Mouse (Mus musculus): Measurements from ENCODE around the gene Mpig6b. TPM values are rescaled to one million over a fixed set of nuclear protein-coding genes. Genes with fewer than 3 reads are reported as not detected.

Mpig6b gene
- total RNA-seq, 2 experiments from 2014 or later: 0.61 to 0.74 TPM

- intact Hi-C loops (cut with DNase I): loop anchor here (1.0 to 2.0 kb wide), 2 partner anchors 22 to 37 kb away; partner anchors contain the start of gene Ddah2
- DNase-seq: no peak
These were observed 43.4 kb downstream of the Mpig6b start for GRCm38 (mm10) chr17:35022541-35023060.

- intact Hi-C loops (cut with DNase I): loop anchor here (1.0 to 2.0 kb wide), 4 partner anchors 23 to 84 kb away; partner anchors contain the start of genes Ddah2 and Ly6g6d
- DNase-seq: peak in 1 of 2 experiments; percentile 32
These were observed 44.0 kb downstream of the Mpig6b start for GRCm38 (mm10) chr17:35021842-35022477.

DNA sequence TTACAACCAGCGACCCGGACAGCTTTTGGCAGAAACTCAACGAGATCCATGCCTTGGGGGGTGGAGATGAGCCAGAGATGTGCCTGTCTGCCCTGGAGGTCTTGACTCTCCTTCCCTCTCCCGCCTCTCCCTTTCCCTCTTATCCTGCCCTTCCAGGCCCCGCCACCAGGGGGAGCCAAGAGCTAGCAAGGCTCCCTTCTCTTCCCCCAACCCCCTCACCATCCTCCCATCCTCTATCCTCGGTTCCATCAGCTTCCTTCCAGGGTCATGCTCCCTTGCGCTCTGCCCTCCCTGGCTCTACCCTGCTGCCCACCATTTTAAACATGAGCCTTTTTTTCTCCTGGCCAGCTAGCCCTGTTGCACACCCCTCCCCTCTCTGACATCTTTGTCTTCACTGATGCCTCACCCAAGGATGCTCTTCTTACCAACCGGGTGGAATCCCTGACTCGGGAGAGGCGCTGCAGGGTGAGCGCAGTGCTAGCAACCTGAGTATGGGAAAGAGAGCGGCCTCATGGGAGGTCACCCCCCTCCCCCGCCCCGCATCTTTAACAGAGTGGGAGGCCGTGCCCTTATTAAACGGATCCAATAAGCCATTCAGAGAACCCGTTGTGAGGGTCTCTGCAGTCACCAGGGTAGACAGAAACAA is 44.7 kb downstream of the Mpig6b start:
- intact Hi-C loops (cut with DNase I): loop anchor here (1.0 to 2.0 kb wide), 2 partner anchors 58 to 85 kb away; partner anchors contain the start of gene Ly6g6d
- peak; percentile 89 to 94 for DNase-seq

DNA sequence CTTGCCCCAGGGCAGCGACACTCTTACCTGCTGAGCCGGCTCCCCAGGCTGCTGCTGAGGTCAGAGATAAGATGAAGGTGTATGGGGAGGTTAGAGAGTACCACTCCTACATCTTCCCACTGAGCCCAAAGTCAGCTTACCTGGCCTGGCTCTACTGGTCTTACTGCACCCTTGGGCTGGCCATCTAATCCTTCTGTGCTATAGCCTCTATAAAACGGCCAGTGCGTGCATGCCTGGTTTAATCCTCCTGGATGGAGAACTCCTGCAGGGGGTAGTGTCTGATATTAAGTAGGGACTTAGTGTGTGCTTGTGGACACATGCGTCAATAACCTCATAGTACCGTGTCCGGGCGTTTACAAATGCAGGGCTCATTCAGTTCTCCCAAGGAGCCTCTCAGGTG is 45.4 kb downstream of the Mpig6b start:
- intact Hi-C loops (cut with DNase I): loop anchor here (2.0 kb wide), 1 partner anchor 58 kb away; the partner anchor contains the start of gene Ly6g6d
- no peak for DNase-seq

DNA sequence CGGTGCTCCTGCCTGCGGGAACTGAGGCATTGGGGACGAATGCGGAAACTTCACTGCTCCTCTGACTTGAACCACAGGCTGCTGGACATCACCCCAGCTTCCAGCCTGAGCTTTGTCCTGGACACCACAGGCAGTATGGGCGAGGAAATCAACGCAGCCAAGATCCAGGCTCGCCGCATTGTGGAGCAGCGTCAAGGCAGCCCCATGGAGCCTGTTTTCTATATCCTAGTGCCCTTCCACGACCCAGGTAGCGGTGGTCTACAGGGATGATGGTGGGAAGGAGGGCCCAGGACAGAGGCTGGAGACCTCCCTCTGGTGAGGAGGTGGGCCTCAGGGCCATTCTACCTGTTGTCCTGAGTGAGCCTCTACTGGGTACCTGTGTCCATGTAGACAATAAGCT is 46.1 kb downstream of the Mpig6b start:
- no peak for DNase-seq
- intact Hi-C loops (cut with DNase I): loop anchor here (2.0 kb wide), 1 partner anchor 59 kb away; the partner anchor contains the start of gene Ly6g6d

GRCm38 (mm10) chr17:35018171-35018570 is 47.8 kb downstream of the Mpig6b start:
- no peak for DNase-seq
- intact Hi-C loops (cut with DNase I): no loop called here

DNA sequence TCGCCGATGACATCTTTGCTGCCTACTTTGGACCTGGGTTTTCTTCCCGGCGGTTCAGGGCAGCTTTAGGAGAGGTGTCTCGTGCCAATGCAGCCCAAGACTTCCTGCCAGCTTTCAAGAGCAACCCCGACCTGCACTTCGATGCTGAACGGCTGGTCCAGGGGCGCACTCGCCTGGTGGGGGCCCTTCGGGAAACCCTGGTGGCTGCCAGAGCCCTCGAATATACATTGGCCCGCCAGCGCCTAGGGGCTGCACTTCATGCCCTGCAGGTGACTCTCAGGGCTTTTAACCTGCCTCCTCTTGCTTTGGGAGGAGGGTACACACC is 48.3 kb downstream of the Mpig6b start:
- no peak for DNase-seq
- intact Hi-C loops (cut with DNase I): no loop called here

DNA sequence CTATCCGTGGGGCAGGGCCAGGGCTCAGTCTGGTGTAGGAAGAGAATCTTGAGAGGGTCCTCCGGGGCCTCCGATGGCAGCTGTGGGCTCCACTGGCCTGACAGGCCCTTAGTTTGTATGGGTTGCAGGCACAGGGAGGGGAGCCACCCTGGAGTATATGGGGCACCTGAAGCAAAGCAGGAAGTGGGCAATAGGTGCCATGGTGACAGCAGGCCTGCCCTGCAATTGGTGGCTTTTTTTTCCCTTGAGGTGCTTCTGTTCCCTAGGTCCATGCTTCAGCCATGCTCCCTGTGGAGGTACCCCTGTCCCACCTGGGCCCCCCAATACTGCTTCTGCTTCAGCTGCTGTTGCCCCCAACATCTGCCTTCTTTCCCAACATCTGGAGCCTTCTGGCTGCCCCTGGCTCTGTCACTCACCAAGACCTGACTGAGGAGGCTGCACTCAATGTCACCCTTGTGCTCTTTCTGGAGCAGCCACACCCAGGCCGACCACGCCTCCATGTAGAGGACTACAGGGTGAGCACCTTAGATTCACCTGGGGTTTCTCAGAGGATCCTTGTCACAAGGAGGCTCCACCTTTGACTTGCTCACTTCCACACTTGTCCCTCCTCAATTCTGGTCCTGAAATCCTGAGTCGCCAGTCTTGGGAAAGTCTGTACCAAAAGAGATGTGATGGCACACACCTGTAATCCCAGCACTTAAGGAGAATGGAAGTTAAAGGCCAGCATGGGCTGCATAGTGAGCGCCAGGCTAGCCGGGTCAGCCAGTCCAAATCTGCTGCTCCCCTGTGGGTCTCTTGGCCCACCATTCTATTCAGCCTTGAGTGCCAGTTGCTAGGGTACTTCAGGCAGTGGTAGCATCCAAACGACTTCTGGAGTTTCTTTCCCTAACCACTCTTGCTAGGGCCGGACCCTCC is 48.9 kb downstream of the Mpig6b start:
- intact Hi-C loops (cut with DNase I): no loop called here

DNA sequence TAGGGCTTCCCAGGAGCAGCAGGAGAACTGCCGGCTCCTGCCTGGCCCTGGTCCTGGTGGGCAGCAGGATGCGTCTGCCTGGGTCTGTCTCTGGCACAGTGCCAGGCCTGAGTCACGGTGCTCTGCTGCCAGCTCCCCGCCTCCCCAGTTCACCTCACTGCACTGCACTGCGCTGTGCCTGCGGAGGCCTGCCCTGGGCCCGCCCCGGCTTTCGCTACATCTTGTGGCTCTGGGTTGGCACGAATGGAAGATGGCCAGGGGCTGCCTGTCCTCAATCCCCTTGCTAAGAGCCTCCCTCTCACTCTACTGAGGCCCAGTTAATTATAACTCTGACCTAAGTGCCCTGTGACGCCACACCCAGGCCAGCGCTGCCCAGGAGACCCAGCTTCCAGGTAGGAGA is 49.6 kb downstream of the Mpig6b start, which contains the start of gene Vwa7:
TSS of gene Vwa7 (plus strand) at position 204 of the 400 bp plus-strand sequence.
- intact Hi-C loops (cut with DNase I): no loop called here

More for the DNA sequence above, 48.9 kb downstream of the Mpig6b start:
- no peak for DNase-seq

GRCm38 (mm10) chr17:35015296-35015695 is 50.7 kb downstream of the Mpig6b start:
- DNase-seq: no peak
- intact Hi-C loops (cut with DNase I): no loop called here

More for the DNA sequence above, 49.6 kb downstream of the Mpig6b start, which contains the start of gene Vwa7:
- peak; percentile 41 to 54 for DNase-seq

- DNase-seq: no peak
- intact Hi-C loops (cut with DNase I): no loop called here
These were observed 52.8 kb downstream of the Mpig6b start for GRCm38 (mm10) chr17:35013221-35013620.

Other genes starting within 250 kb of the Mpig6b start
- gene Stk19, start 229.2 kb downstream of the Mpig6b start, total RNA-seq (2021): 10 to 100 TPM; 10.7 to 13.5 TPM
- 10 to 100 TPM; 17.5 to 18.2 TPM for gene Dxo, start 229.2 kb downstream of the Mpig6b start, total RNA-seq (2021)
- 10 to 100 TPM; 25.0 to 25.4 TPM for gene Skiv2l, start 216.0 kb downstream of the Mpig6b start, total RNA-seq (2021)
- gene Nelfe, start 215.8 kb downstream of the Mpig6b start, total RNA-seq (2021): 10 to 100 TPM; 13.1 to 15.5 TPM
- 1 to 10 TPM; 6.3 to 7.8 TPM for gene Cfb, start 203.7 kb downstream of the Mpig6b start, total RNA-seq (2021)
- gene Zbtb12, start 186.7 kb downstream of the Mpig6b start, total RNA-seq (2021): 1 to 10 TPM; 5.1 to 6.1 TPM
- gene Gm20547, start 184.1 kb downstream of the Mpig6b start, total RNA-seq (2021): not detected
- 1 to 10 TPM; 4.3 to 6.0 TPM for gene C2, start 167.9 kb downstream of the Mpig6b start, total RNA-seq (2021)
- gene Ehmt2, start 167.7 kb downstream of the Mpig6b start, total RNA-seq (2021): 10 to 100 TPM; 45.2 to 49.4 TPM
- gene Slc44a4, start 151.7 kb downstream of the Mpig6b start, total RNA-seq (2021): under 1 TPM in 1 of 2 experiments, not detected in 1; 0.17 TPM
- gene Neu1, start 134.9 kb downstream of the Mpig6b start, total RNA-seq (2021): 10 to 100 TPM; 14.0 to 14.6 TPM
- gene Hspa1b, start 106.9 kb downstream of the Mpig6b start, total RNA-seq (2021): 1 to 10 TPM; 3.8 to 3.9 TPM
- gene Gm20481, start 96.3 kb downstream of the Mpig6b start, total RNA-seq (2021): not detected
- gene Hspa1a, start 94.0 kb downstream of the Mpig6b start, total RNA-seq (2021): 1 to 10 TPM; 2.3 to 3.3 TPM
- 1 to 10 TPM; 2.7 to 4.7 TPM for gene Hspa1l, start 93.5 kb downstream of the Mpig6b start, total RNA-seq (2021)
- gene Lsm2, start 84.3 kb downstream of the Mpig6b start, total RNA-seq (2021): 10 to 100 TPM; 19.2 to 25.0 TPM
- 10 to 100 TPM; 24.5 to 26.0 TPM for gene Vars, start 65.2 kb downstream of the Mpig6b start, total RNA-seq (2021)
- 1 to 10 TPM; 5.3 to 5.9 TPM for gene Vwa7, start 49.6 kb downstream of the Mpig6b start, total RNA-seq (2021)
- gene Sapcd1, start 38.2 kb downstream of the Mpig6b start, total RNA-seq (2021): under 1 TPM; 0.34 to 0.48 TPM
- 1 to 10 TPM; 1.6 to 2.0 TPM for gene Msh5, start 19.4 kb downstream of the Mpig6b start, total RNA-seq (2021)
- gene Clic1, start 16.2 kb downstream of the Mpig6b start, total RNA-seq (2021): 10 to 100 TPM; 61.6 to 72.9 TPM
- gene Ddah2, start 7.1 kb downstream of the Mpig6b start, total RNA-seq (2021): 10 to 100 TPM; 49.3 to 50.0 TPM
- not detected for gene Ly6g6c, start 796 bp downstream of the Mpig6b start, total RNA-seq (2021)
- not detected for gene Ly6g6e, start 10.7 kb upstream of the Mpig6b start, total RNA-seq (2021)
- 1 to 10 TPM in 1 of 2 experiments, under 1 TPM in 1; 0.67 to 3.3 TPM for gene Ly6g6d, start 11.9 kb upstream of the Mpig6b start, total RNA-seq (2021)
- not detected for gene Ly6g6f, start 19.4 kb upstream of the Mpig6b start, total RNA-seq (2021)
- gene Abhd16a, start 23.1 kb upstream of the Mpig6b start, total RNA-seq (2021): 10 to 100 TPM; 53.7 to 56.7 TPM
- not detected for gene Ly6g5c, start 42.1 kb upstream of the Mpig6b start, total RNA-seq (2021)
- under 1 TPM in 1 of 2 experiments, not detected in 1; 0.41 TPM for gene Ly6g5b, start 49.2 kb upstream of the Mpig6b start, total RNA-seq (2021)
- 1 to 10 TPM; 7.0 to 7.7 TPM for gene Gpank1, start 55.3 kb upstream of the Mpig6b start, total RNA-seq (2021)
- gene Csnk2b, start 55.9 kb upstream of the Mpig6b start, total RNA-seq (2021): 100 to 1,000 TPM; 172 to 176 TPM
- 10 to 100 TPM; 28.0 to 29.6 TPM for gene D17H6S53E, start 60.2 kb upstream of the Mpig6b start, total RNA-seq (2021)
- not detected for gene Apom, start 65.9 kb upstream of the Mpig6b start, total RNA-seq (2021)
- gene Bag6, start 69.0 kb upstream of the Mpig6b start, total RNA-seq (2021): 100 to 1,000 TPM; 237 to 245 TPM
- 100 to 1,000 TPM; 148 to 174 TPM for gene Prrc2a, start 98.7 kb upstream of the Mpig6b start, total RNA-seq (2021)
- gene Aif1, start 109.9 kb upstream of the Mpig6b start, total RNA-seq (2021): 1 to 10 TPM; 1.4 to 2.8 TPM
- gene Lst1, start 122.3 kb upstream of the Mpig6b start, total RNA-seq (2021): 1 to 10 TPM; 3.8 to 4.0 TPM
- 1 to 10 TPM; 1.2 to 3.8 TPM for gene Ltb, start 128.3 kb upstream of the Mpig6b start, total RNA-seq (2021)
- gene Tnf, start 135.8 kb upstream of the Mpig6b start, total RNA-seq (2021): under 1 TPM; 0.29 to 0.39 TPM
- gene Lta, start 139.2 kb upstream of the Mpig6b start, total RNA-seq (2021): under 1 TPM in 1 of 2 experiments, not detected in 1; 0.20 TPM
- under 1 TPM in 1 of 2 experiments, not detected in 1; 0.71 TPM for gene Gm16181, start 154.7 kb upstream of the Mpig6b start, total RNA-seq (2021)
- 1 to 10 TPM; 4.1 to 4.4 TPM for gene Atp6v1g2, start 167.5 kb upstream of the Mpig6b start, total RNA-seq (2021)
- gene Nfkbil1, start 169.6 kb upstream of the Mpig6b start, total RNA-seq (2021): 10 to 100 TPM in 1 of 2 experiments, 1 to 10 TPM in 1; 8.4 to 10.4 TPM
- gene Ddx39b, start 175.6 kb upstream of the Mpig6b start, total RNA-seq (2021): 100 to 1,000 TPM; 107 to 118 TPM
- 10 to 100 TPM; 77.3 to 77.5 TPM for gene H2-D1, start 196.5 kb upstream of the Mpig6b start, total RNA-seq (2021)

Measured in heart, postnatal 14 days (tissue).